Mouse (Mus musculus) testis, adult 2 months (tissue): ENCODE data around the gene Kat6b.
"Not testable (repeated sequence)": the region's sequence is repeated elsewhere in the genome, so short reads cannot be mapped to it uniquely, and the experiment has no call there.

Source experiments
- CTCF ChIP-seq: fragments of 200-500 bp; IDR thresholded peaks from 2 replicates; pipeline ENCODE4 v1.5.1; 2012; ENCODE audit warnings: low read depth, mild to moderate bottlenecking, inconsistent platforms, low read length, moderate library complexity; ENCODE audit not compliant: control insufficient read depth, insufficient read depth, insufficient replicate concordance
- POLR2A ChIP-seq: fragments of 200-500 bp; IDR thresholded peaks from 2 replicates; pipeline ENCODE4 v1.6.1; 2012; ENCODE audit warnings: low read depth, mild to moderate bottlenecking, inconsistent platforms, low read length, moderate library complexity; ENCODE audit not compliant: control insufficient read depth

DNA sequence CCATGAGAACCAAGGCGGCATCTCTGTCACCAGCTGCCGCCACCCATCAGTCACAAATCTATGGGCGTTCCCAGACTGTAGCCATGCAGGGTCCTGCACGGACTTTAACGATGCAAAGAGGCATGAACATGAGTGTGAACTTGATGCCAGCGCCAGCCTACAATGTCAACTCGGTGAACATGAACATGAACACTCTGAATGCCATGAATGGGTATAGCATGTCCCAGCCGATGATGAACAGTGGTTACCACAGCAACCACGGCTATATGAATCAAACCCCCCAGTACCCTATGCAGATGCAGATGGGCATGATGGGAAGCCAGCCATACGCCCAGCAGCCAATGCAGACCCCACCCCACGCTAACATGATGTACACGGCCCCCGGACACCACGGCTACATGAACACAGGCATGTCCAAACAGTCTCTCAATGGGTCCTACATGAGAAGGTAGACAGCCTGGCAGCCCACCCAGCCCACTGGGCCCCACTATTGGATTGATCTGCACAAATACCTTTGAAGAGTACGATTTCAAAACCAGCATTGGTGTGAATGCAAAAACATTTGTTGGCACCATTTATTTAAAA is 189.3 kb downstream of the Kat6b start:
- TF ChIP-seq CTCF, POLR2A: not testable (repeated sequence)
